Mouse (Mus musculus) ES-E14 (cell line): Measurements from ENCODE around the gene Ptpre.

Experiments used
- MAFK ChIP-seq: IDR thresholded peaks from 2 replicates; pipeline ENCODE4 v1.6.1; 2014; ENCODE audit warnings: mild to moderate bottlenecking, low read depth, low read length, inconsistent platforms; ENCODE audit not compliant: insufficient read depth
- ZC3H11A ChIP-seq: IDR thresholded peaks from 2 replicates; pipeline ENCODE4 v1.6.1; 2012; ENCODE audit warnings: low read depth, mild to moderate bottlenecking, inconsistent platforms, low read length, borderline replicate concordance
- ZNF384 ChIP-seq: IDR thresholded peaks from 2 replicates; pipeline ENCODE4 v1.6.1; 2012; ENCODE audit warnings: low read depth, low read length, inconsistent platforms

- no peak for TF ChIP-seq ZC3H11A
- TF ChIP-seq MAFK, result no peak
- TF ChIP-seq ZNF384, result no peak
Observed at GRCm38 (mm10) chr7:135578715-135579325, 41.5 kb downstream of the Ptpre start.
